Mouse (Mus musculus) thymus, adult 2 months (tissue): Measurements from ENCODE around the gene Vsir.

Source experiments
- CTCF ChIP-seq: fragments of 200-500 bp; IDR thresholded peaks from 2 replicates; pipeline ENCODE4 v1.5.1; 2012; ENCODE audit warnings: mild to moderate bottlenecking, control low read depth, low read length, moderate library complexity, borderline replicate concordance; ENCODE audit not compliant: control insufficient read depth, poor library complexity, insufficient read depth; ENCODE audit errors: extremely low read depth
- POLR2A ChIP-seq: fragments of 200-500 bp; IDR thresholded peaks from 2 replicates; pipeline ENCODE4 v1.6.1; 2012; ENCODE audit warnings: mild to moderate bottlenecking, low read length, control low read depth, moderate library complexity; ENCODE audit not compliant: control insufficient read depth, poor library complexity, insufficient read depth; ENCODE audit errors: extremely low read depth

DNA sequence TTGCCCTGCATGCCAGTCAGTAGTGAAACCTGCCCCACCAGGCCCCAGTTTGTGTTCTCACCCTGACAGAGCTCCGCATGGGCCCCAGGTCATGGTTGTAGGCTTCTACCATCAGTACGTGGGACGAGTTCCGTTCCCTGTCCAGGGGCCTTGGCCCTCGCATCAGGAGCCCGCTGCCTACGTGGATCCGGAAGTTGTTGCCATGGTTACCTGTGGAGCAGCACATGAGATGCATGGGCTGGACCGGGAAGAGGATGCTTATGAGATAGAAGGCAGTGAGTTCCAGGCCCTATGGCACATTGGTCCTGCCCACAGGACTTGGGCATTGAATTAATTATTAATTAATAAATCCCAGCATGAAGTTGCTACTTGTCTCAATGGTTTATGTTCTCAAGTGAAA is 45.0 kb downstream of the Vsir start:
- TF ChIP-seq POLR2A (no peak), CTCF (no peak)
